Mouse (Mus musculus) neural tube, embryonic 12.5 days (tissue): Measurements from ENCODE around the gene Plekhd1. TPM values are rescaled to one million over a fixed set of nuclear protein-coding genes. Genes with fewer than 3 reads are reported as not detected.

Experiments
- ATAC-seq: fragments of 200-750 bp; cut with Nextera tagmentation; 2 replicates; pipeline ENCODE4 v1.8.0; 2017; ENCODE audit warnings: low read depth, mild to moderate bottlenecking, moderate TSS enrichment, moderate library complexity; ENCODE audit not compliant: low FRiP score
- H3K27ac ChIP-seq: fragments of 300-500 bp; sonication (generic); 2 replicates; pipeline ENCODE4 v1.5.1; 2016
- H3K27me3 ChIP-seq: fragments of 300-500 bp; sonication (generic); replicated peaks from 2 replicates; pipeline ENCODE4 v1.6.1; 2016; ENCODE audit warnings: mild to moderate bottlenecking
- H3K36me3 ChIP-seq: fragments of 300-500 bp; sonication (generic); 2 replicates; pipeline ENCODE4 v1.6.1; 2016; ENCODE audit warnings: mild to moderate bottlenecking
- H3K4me1 ChIP-seq: fragments of 300-500 bp; sonication (generic); 2 replicates; pipeline ENCODE4 v1.6.1; 2016
- H3K4me2 ChIP-seq: fragments of 300-500 bp; sonication (generic); replicated peaks from 2 replicates; pipeline ENCODE4 v1.6.1; 2016; ENCODE audit warnings: mild to moderate bottlenecking
- H3K4me3 ChIP-seq: fragments of 300-500 bp; sonication (generic); 2 replicates; pipeline ENCODE4 v1.5.1; 2016
- H3K9ac ChIP-seq: fragments of 300-500 bp; sonication (generic); 2 replicates; pipeline ENCODE4 v1.6.1; 2016; ENCODE audit warnings: mild to moderate bottlenecking
- H3K9me3 ChIP-seq: fragments of 300-500 bp; sonication (generic); 2 replicates; pipeline ENCODE4 v1.6.1; 2016; ENCODE audit warnings: mild to moderate bottlenecking
- WGBS: fragments of 180-500 bp; shearing (Covaris S2); methylation state at CpG from one replicate; pipeline ENCODE4 v1.1.7; 2016; 5-methylcytosine and 5-hydroxymethylcytosine counted together
- polyA plus RNA-seq: library from polyadenylated mRNA; unstranded; fragments of >200 nt; fragmentation: Nextera tagmentation; extraction: Ambion mirVana; gene quantifications from 2 replicates; pipeline ENCODE4 v1.2.1, GENCODE M21; 2016

The Plekhd1 gene
- polyA plus RNA-seq, 1 experiment from 2014 or later = 5.6 TPM

GRCm38 (mm10) chr12:80673170-80673569 is 19.2 kb upstream of the Plekhd1 start:
- H3K36me3 ChIP-seq = peaks cover 31% of the 10 kb centered on the region
- no peak overlapping the region for H3K4me3 ChIP-seq
- 19% methylated on average over 3 of the region's 3 CpGs for WGBS
- ATAC-seq = no peak
- no peak overlapping the region for H3K4me2 ChIP-seq
- no peaks in the 10 kb centered on the region for H3K4me1 ChIP-seq
- H3K9ac ChIP-seq = no peak overlapping the region
- no peak overlapping the region for H3K27ac ChIP-seq
- no peaks in the 10 kb centered on the region for H3K27me3 ChIP-seq
- H3K9me3 ChIP-seq = no peaks in the 10 kb centered on the region

- no peak for ATAC-seq
- no peak overlapping the region for H3K9ac ChIP-seq
- H3K9me3 ChIP-seq = no peaks in the 10 kb centered on the region
- H3K27ac ChIP-seq = no peak overlapping the region
- H3K4me3 ChIP-seq = no peak overlapping the region
- H3K27me3 ChIP-seq = no peaks in the 10 kb centered on the region
- WGBS = 79% methylated on average over 1 of the region's 1 CpGs
- H3K4me1 ChIP-seq = no peaks in the 10 kb centered on the region
- peaks cover 13% of the 10 kb centered on the region for H3K36me3 ChIP-seq
- no peak overlapping the region for H3K4me2 ChIP-seq
Measured at GRCm38 (mm10) chr12:80681340-80681739, 11.1 kb upstream of the Plekhd1 start.

GRCm38 (mm10) chr12:80683554-80683953 is 8.8 kb upstream of the Plekhd1 start:
- H3K4me3 ChIP-seq = no peak overlapping the region
- no peaks in the 10 kb centered on the region for H3K4me1 ChIP-seq
- H3K36me3 ChIP-seq = peaks cover 10% of the 10 kb centered on the region
- 89% methylated on average over 3 of the region's 3 CpGs for WGBS
- H3K4me2 ChIP-seq = no peak overlapping the region
- H3K9ac ChIP-seq = no peak overlapping the region
- H3K27me3 ChIP-seq = no peaks in the 10 kb centered on the region
- no peak for ATAC-seq
- H3K27ac ChIP-seq = no peak overlapping the region
- no peaks in the 10 kb centered on the region for H3K9me3 ChIP-seq

GRCm38 (mm10) chr12:80684316-80684715 is 8.1 kb upstream of the Plekhd1 start:
- H3K4me3 ChIP-seq = no peak overlapping the region
- H3K4me2 ChIP-seq = no peak overlapping the region
- 81% methylated on average over 3 of the region's 3 CpGs for WGBS
- H3K36me3 ChIP-seq = peaks cover 6% of the 10 kb centered on the region
- no peaks in the 10 kb centered on the region for H3K27me3 ChIP-seq
- no peak overlapping the region for H3K27ac ChIP-seq
- no peaks in the 10 kb centered on the region for H3K9me3 ChIP-seq
- no peaks in the 10 kb centered on the region for H3K4me1 ChIP-seq
- no peak for ATAC-seq
- no peak overlapping the region for H3K9ac ChIP-seq

- Histone ChIP-seq H3K36me3 (no peaks in the 10 kb centered on the region), H3K4me2 (no peak overlapping the region), H3K27me3 (peaks cover 27% of the 10 kb centered on the region), H3K4me1 (peaks cover 10% of the 10 kb centered on the region), H3K9ac (no peak overlapping the region), H3K27ac (no peak overlapping the region), H3K4me3 (no peak overlapping the region), H3K9me3 (no peaks in the 10 kb centered on the region)
- 88% methylated on average over 10 of the region's 10 CpGs for WGBS
- ATAC-seq = no peak
Measured at GRCm38 (mm10) chr12:80687788-80688211, 4.6 kb upstream of the Plekhd1 start.

GRCm38 (mm10) chr12:80689696-80690095 is 2.7 kb upstream of the Plekhd1 start:
- Histone ChIP-seq H3K9ac (no peak overlapping the region), H3K27me3 (peaks cover 46% of the 10 kb centered on the region), H3K36me3 (no peaks in the 10 kb centered on the region), H3K4me2 (no peak overlapping the region), H3K9me3 (no peaks in the 10 kb centered on the region), H3K4me1 (peaks cover 13% of the 10 kb centered on the region), H3K4me3 (no peak overlapping the region), H3K27ac (no peak overlapping the region)
- WGBS = 61% methylated on average over 5 of the region's 5 CpGs
- ATAC-seq = no peak

GRCm38 (mm10) chr12:80691671-80692091 is 710 bp upstream of the Plekhd1 start:
- H3K9ac ChIP-seq = no peak overlapping the region
- no peaks in the 10 kb centered on the region for H3K9me3 ChIP-seq
- no peak for ATAC-seq
- H3K4me3 ChIP-seq = no peak overlapping the region; the same call in 1 of the 2 replicates
- no peaks in the 10 kb centered on the region for H3K36me3 ChIP-seq
- H3K4me1 ChIP-seq = peaks cover 13% of the 10 kb centered on the region
- no peak overlapping the region for H3K27ac ChIP-seq
- peak overlapping the region; percentile 66; the same call in 1 of the 2 replicates for H3K4me2 ChIP-seq
- WGBS = 13% methylated on average over 12 of the region's 12 CpGs
- peaks cover 52% of the 10 kb centered on the region for H3K27me3 ChIP-seq

GRCm38 (mm10) chr12:80693700-80694099 is 1.3 kb downstream of the Plekhd1 start:
- no peak overlapping the region for H3K4me2 ChIP-seq
- no peak overlapping the region for H3K27ac ChIP-seq
- H3K36me3 ChIP-seq = no peaks in the 10 kb centered on the region
- peaks cover 13% of the 10 kb centered on the region for H3K4me1 ChIP-seq
- no peak for ATAC-seq
- H3K27me3 ChIP-seq = peaks cover 52% of the 10 kb centered on the region
- H3K9me3 ChIP-seq = no peaks in the 10 kb centered on the region
- no peak overlapping the region for H3K4me3 ChIP-seq
- WGBS = 71% methylated on average over 2 of the region's 2 CpGs
- H3K9ac ChIP-seq = no peak overlapping the region

GRCm38 (mm10) chr12:80695004-80695403 is 2.6 kb downstream of the Plekhd1 start:
- Histone ChIP-seq H3K9ac (no peak overlapping the region), H3K36me3 (no peaks in the 10 kb centered on the region), H3K4me1 (peaks cover 13% of the 10 kb centered on the region), H3K27ac (no peak overlapping the region), H3K4me3 (no peak overlapping the region), H3K4me2 (no peak overlapping the region), H3K27me3 (peaks cover 52% of the 10 kb centered on the region), H3K9me3 (no peaks in the 10 kb centered on the region)
- no peak for ATAC-seq
- WGBS = 82% methylated on average over 3 of the region's 3 CpGs

- ATAC-seq = no peak
- Histone ChIP-seq H3K4me3 (no peak overlapping the region), H3K4me2 (no peak overlapping the region), H3K27ac (no peak overlapping the region), H3K9ac (no peak overlapping the region), H3K27me3 (peaks cover 17% of the 10 kb centered on the region), H3K9me3 (no peaks in the 10 kb centered on the region), H3K36me3 (no peaks in the 10 kb centered on the region), H3K4me1 (no peaks in the 10 kb centered on the region)
- 87% methylated on average over 5 of the region's 5 CpGs for WGBS
Measured at GRCm38 (mm10) chr12:80698526-80699143, 6.2 kb downstream of the Plekhd1 start.

GRCm38 (mm10) chr12:80699144-80699531 is 6.7 kb downstream of the Plekhd1 start:
- Histone ChIP-seq H3K4me2 (no peak overlapping the region), H3K27ac (no peak overlapping the region), H3K27me3 (peaks cover 12% of the 10 kb centered on the region), H3K36me3 (no peaks in the 10 kb centered on the region), H3K9ac (no peak overlapping the region), H3K4me1 (no peaks in the 10 kb centered on the region), H3K4me3 (no peak overlapping the region), H3K9me3 (no peaks in the 10 kb centered on the region)
- WGBS = 71% methylated on average over 2 of the region's 2 CpGs
- no peak for ATAC-seq

GRCm38 (mm10) chr12:80701332-80701731 is 8.9 kb downstream of the Plekhd1 start:
- no peak overlapping the region for H3K9ac ChIP-seq
- H3K4me2 ChIP-seq = no peak overlapping the region
- no peak overlapping the region for H3K27ac ChIP-seq
- H3K27me3 ChIP-seq = no peaks in the 10 kb centered on the region
- 85% methylated on average over 7 of the region's 7 CpGs for WGBS
- no peak overlapping the region for H3K4me3 ChIP-seq
- H3K9me3 ChIP-seq = no peaks in the 10 kb centered on the region
- no peaks in the 10 kb centered on the region for H3K36me3 ChIP-seq
- no peak for ATAC-seq
- no peaks in the 10 kb centered on the region for H3K4me1 ChIP-seq

GRCm38 (mm10) chr12:80706208-80706914 is 14.0 kb downstream of the Plekhd1 start:
- WGBS = 61% methylated on average over 11 of the region's 11 CpGs
- no peaks in the 10 kb centered on the region for H3K4me1 ChIP-seq
- H3K9ac ChIP-seq = no peak overlapping the region
- H3K36me3 ChIP-seq = no peaks in the 10 kb centered on the region
- no peaks in the 10 kb centered on the region for H3K27me3 ChIP-seq
- H3K9me3 ChIP-seq = no peaks in the 10 kb centered on the region
- no peak overlapping the region for H3K4me3 ChIP-seq
- no peak overlapping the region for H3K4me2 ChIP-seq
- ATAC-seq = no peak
- H3K27ac ChIP-seq = no peak overlapping the region
